Mouse (Mus musculus) neural tube, embryonic 13.5 days (tissue): ENCODE measurements at regions not wholly inside any gene's neighbourhood (a gene's known extent, or its start where the extent isn't known, plus 50 kb on each side); places are given as distances from the start of the nearest gene placed in this dataset. TPM values are rescaled to one million over a fixed set of nuclear protein-coding genes. Genes with fewer than 3 reads are reported as not detected.

Experiments
- ATAC-seq: fragments of 200-750 bp; cut with Nextera tagmentation; 2 replicates; pipeline ENCODE4 v1.8.0; 2017; ENCODE audit warnings: low read depth, mild to moderate bottlenecking, moderate TSS enrichment, moderate library complexity
- H3K27ac ChIP-seq: fragments of 300-500 bp; sonication (generic); replicated peaks from 2 replicates; pipeline ENCODE4 v1.5.1; 2015; ENCODE audit warnings: moderate library complexity, mild to moderate bottlenecking, inconsistent platforms
- H3K27me3 ChIP-seq: fragments of 300-500 bp; sonication (generic); 2 replicates; pipeline ENCODE4 v1.6.1; 2015; ENCODE audit warnings: mild to moderate bottlenecking, inconsistent platforms
- H3K36me3 ChIP-seq: fragments of 300-500 bp; sonication (generic); 2 replicates; pipeline ENCODE4 v1.6.1; 2015; ENCODE audit warnings: mild to moderate bottlenecking, inconsistent platforms
- H3K4me1 ChIP-seq: fragments of 300-500 bp; sonication (generic); replicated peaks from 2 replicates; pipeline ENCODE4 v1.6.1; 2015; ENCODE audit warnings: inconsistent platforms
- H3K4me2 ChIP-seq: fragments of 300-500 bp; sonication (generic); 2 replicates; pipeline ENCODE4 v1.6.1; 2015; ENCODE audit warnings: inconsistent platforms, mild to moderate bottlenecking, moderate library complexity
- H3K4me3 ChIP-seq: fragments of 300-500 bp; sonication (generic); 2 replicates; pipeline ENCODE4 v1.5.1; 2015; ENCODE audit warnings: mild to moderate bottlenecking, inconsistent platforms
- H3K9ac ChIP-seq: fragments of 300-500 bp; sonication (generic); 2 replicates; pipeline ENCODE4 v1.6.1; 2015; ENCODE audit warnings: moderate library complexity, mild to moderate bottlenecking, inconsistent platforms
- H3K9me3 ChIP-seq: fragments of 300-500 bp; sonication (generic); 2 replicates; pipeline ENCODE4 v1.6.1; 2016; ENCODE audit warnings: inconsistent platforms
- WGBS: fragments of 180-500 bp; shearing (Covaris S2); methylation state at CpG from one replicate; pipeline ENCODE4 v1.1.7; 2015; 5-methylcytosine and 5-hydroxymethylcytosine counted together
- microRNA-seq: library from miRNA; unstranded; fragments of <30 nt; microRNA quantifications from one replicate; pipeline ENCODE4, GENCODE M21; 2016

DNA sequence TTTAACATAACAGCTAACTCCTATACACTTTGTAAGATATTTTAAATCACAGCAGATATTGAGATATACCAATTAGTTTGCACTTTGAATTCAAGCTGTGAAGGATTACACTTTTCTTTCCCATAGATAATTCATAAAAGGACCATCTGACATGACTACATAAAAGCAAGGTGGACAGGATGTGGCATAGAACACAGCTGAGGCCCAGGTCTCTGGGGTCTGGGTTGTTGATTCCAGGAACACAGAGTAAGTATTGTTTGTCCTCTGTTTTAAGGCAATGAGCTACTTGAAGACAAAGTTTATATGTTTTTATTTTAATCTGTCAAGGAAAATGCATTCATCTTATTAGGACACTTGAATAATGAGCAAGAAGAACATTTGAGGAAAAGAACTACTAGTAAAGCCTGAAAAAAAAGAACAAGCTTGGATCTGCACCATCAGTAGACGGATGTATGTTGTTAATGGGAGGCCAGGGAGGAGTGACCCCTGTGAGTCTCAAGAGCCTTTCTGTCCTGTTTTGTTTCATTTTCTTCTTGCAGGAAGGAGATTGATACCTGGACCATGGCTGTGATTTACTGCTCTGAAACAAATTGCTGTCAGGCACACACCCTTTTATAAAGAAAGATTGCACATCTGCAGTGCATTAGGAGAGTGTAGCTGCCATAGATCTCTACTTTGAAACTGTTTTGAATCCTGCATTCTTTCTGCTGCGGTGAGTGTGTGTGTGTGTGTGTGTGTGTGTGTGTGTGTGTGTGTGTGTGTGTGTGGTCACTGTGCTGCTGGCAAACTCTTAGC, 76.4 kb upstream of the Pex5l start:
- no peaks in the 10 kb centered on the region for H3K36me3 ChIP-seq
- H3K9ac ChIP-seq: no peak overlapping the region
- no peak overlapping the region for H3K4me3 ChIP-seq
- whole genome bisulfite sequencing: 41% methylated on average over 2 of the region's 2 CpGs
- H3K4me2 ChIP-seq: no peak overlapping the region
- H3K27me3 ChIP-seq: no peaks in the 10 kb centered on the region
- peak; percentile 64; the same call in 1 of the 2 replicates for ATAC-seq
- H3K27ac ChIP-seq: peak overlapping the region; percentile 56; the same call in 1 of the 2 replicates
- peaks cover 13% of the 10 kb centered on the region; the same call in 1 of the 2 replicates for H3K4me1 ChIP-seq
- H3K9me3 ChIP-seq: no peaks in the 10 kb centered on the region

- Histone ChIP-seq H3K27me3 (no peaks in the 10 kb centered on the region), H3K9ac (no peak overlapping the region), H3K4me1 (peaks cover 13% of the 10 kb centered on the region; the same call in 1 of the 2 replicates), H3K9me3 (no peaks in the 10 kb centered on the region), H3K4me3 (no peak overlapping the region), H3K36me3 (no peaks in the 10 kb centered on the region), H3K27ac (peak overlapping the region; percentile 13; the same call in 1 of the 2 replicates), H3K4me2 (no peak overlapping the region)
- no peak for ATAC-seq
- 34% methylated on average over 2 of the region's 2 CpGs for WGBS
These were observed 75.2 kb upstream of the Pex5l start for GRCm38 (mm10) chr3:33218291-33218690.

GRCm38 (mm10) chr3:33217360-33218034, 74.5 kb upstream of the Pex5l start:
- peaks cover 13% of the 10 kb centered on the region; the same call in 1 of the 2 replicates for H3K4me1 ChIP-seq
- no peaks in the 10 kb centered on the region for H3K27me3 ChIP-seq
- no peaks in the 10 kb centered on the region for H3K36me3 ChIP-seq
- peak overlapping the region; percentile 78 for H3K27ac ChIP-seq
- peak overlapping the region; percentile 16; the same call in 1 of the 2 replicates for H3K4me2 ChIP-seq
- no peak overlapping the region for H3K4me3 ChIP-seq
- WGBS: 56% methylated on average over 18 of the region's 18 CpGs
- no peak overlapping the region for H3K9ac ChIP-seq
- H3K9me3 ChIP-seq: no peaks in the 10 kb centered on the region
- peak; percentile 91 for ATAC-seq

- 0 out of 2 replicates have a peak overlapping the region, but pooled peaks have one; percentile 33 for H3K27ac ChIP-seq
- WGBS: 74% methylated on average over 4 of the region's 4 CpGs
- H3K27me3 ChIP-seq: no peaks in the 10 kb centered on the region
- H3K9me3 ChIP-seq: no peaks in the 10 kb centered on the region
- no peak overlapping the region for H3K9ac ChIP-seq
- no peaks in the 10 kb centered on the region for H3K4me1 ChIP-seq
- no peak overlapping the region for H3K4me3 ChIP-seq
- ATAC-seq: no peak
- H3K4me2 ChIP-seq: no peak overlapping the region
- H3K36me3 ChIP-seq: no peaks in the 10 kb centered on the region
These were observed 68.3 kb upstream of the Pex5l start for GRCm38 (mm10) chr3:33211224-33211817.

Small RNAs in the stretch of these regions (microRNA-seq; reads per million reads assigned to microRNA genes)
- gene Gm27974: not detected
